Mouse (Mus musculus) spleen, adult 2 months (tissue): ENCODE measurements around the gene Ppfibp2. TPM values are rescaled to one million over a fixed set of nuclear protein-coding genes. Genes with fewer than 3 reads are reported as not detected.

Experiments used
- DNase-seq, 2 experiments: peaks; one replicate each; pipeline versions ENCODE4 v3.0.0 to v3.0.0-alpha.2; 2012 to 2021; ENCODE audit warnings: low spot score in 2 of 2, low read depth in 1 of 2
- H3K27ac ChIP-seq: fragments of 200-500 bp; 2 replicates; pipeline ENCODE4 v1.5.1; 2012; ENCODE audit warnings: low read length, inconsistent platforms; ENCODE audit not compliant: insufficient read depth
- H3K27me3 ChIP-seq: fragments of 200-500 bp; 2 replicates; pipeline ENCODE4 v1.6.1; 2012; ENCODE audit warnings: mild to moderate bottlenecking, moderate library complexity, low read length, inconsistent platforms; ENCODE audit not compliant: control insufficient read depth, insufficient read depth
- H3K36me3 ChIP-seq: fragments of 200-500 bp; 2 replicates; pipeline ENCODE4 v1.6.1; 2012; ENCODE audit warnings: mild to moderate bottlenecking, low read length, inconsistent platforms; ENCODE audit not compliant: control insufficient read depth, insufficient read depth
- H3K4me1 ChIP-seq: fragments of 200-500 bp; 2 replicates; pipeline ENCODE4 v1.6.1; 2011; ENCODE audit warnings: inconsistent platforms; ENCODE audit not compliant: control insufficient read depth, insufficient read depth, insufficient read length
- H3K4me3 ChIP-seq: fragments of 200-500 bp; 2 replicates; pipeline ENCODE4 v1.5.1; 2011; ENCODE audit warnings: mild to moderate bottlenecking, inconsistent platforms; ENCODE audit not compliant: insufficient read depth, insufficient read length; ENCODE audit errors: extremely low read depth
- CTCF ChIP-seq: fragments of 200-500 bp; IDR thresholded peaks from 2 replicates; pipeline ENCODE4 v1.5.1; 2011; ENCODE audit warnings: mild to moderate bottlenecking, inconsistent platforms; ENCODE audit not compliant: insufficient read depth, insufficient read length, insufficient replicate concordance; ENCODE audit errors: extremely low read depth
- POLR2A ChIP-seq: fragments of 200-500 bp; IDR thresholded peaks from 2 replicates; pipeline ENCODE4 v1.6.1; 2011; ENCODE audit warnings: low read depth, low read length, inconsistent platforms
- WGBS: fragments of 180-500 bp; shearing (Covaris S2); methylation state at CpG from one replicate; pipeline ENCODE4 v1.1.7; 2018; 5-methylcytosine and 5-hydroxymethylcytosine counted together
- polyA plus RNA-seq: library from polyadenylated mRNA; depleted of rRNA; stranded (reverse); fragments of >200 nt; gene quantifications from 2 replicates; pipeline ENCODE4 v1.2.3, GENCODE M21; 2012

The Ppfibp2 gene
- polyA plus RNA-seq, 1 experiment = 5.5 TPM

- H3K4me1 ChIP-seq = peaks cover 14% of the 10 kb centered on the region
- no peak within 1 kb of the TSS for H3K27ac ChIP-seq
- no peak for DNase-seq
- H3K27me3 ChIP-seq = no peaks in the 10 kb centered on the region
- TF ChIP-seq CTCF = no peak
- no peak for TF ChIP-seq POLR2A
- H3K36me3 ChIP-seq = no peaks in the 10 kb centered on the region
- WGBS = 90% methylated on average over 2 of the region's 2 CpGs
- no peak within 1 kb of the TSS for H3K4me3 ChIP-seq
These were observed 30.1 kb downstream of the Ppfibp2 start, which contains the start of gene 5330417H12Rik for GRCm38 (mm10) chr7:107625061-107625460. 5330417H12Rik (minus strand) TSS chr7:107625161.

GRCm38 (mm10) chr7:107625781-107626180 is 30.8 kb downstream of the Ppfibp2 start:
- WGBS = 96% methylated on average over 6 of the region's 6 CpGs
- peaks cover 9% of the 10 kb centered on the region for H3K4me1 ChIP-seq

GRCm38 (mm10) chr7:107628383-107628782 is 33.4 kb downstream of the Ppfibp2 start:
- Histone ChIP-seq H3K4me1 (peaks cover 9% of the 10 kb centered on the region), H3K36me3 (no peaks in the 10 kb centered on the region), H3K4me3 (no peak overlapping the region), H3K27me3 (no peaks in the 10 kb centered on the region), H3K27ac (peak overlapping the region; percentile 50)
- TF ChIP-seq CTCF (no peak), POLR2A (no peak)
- DNase-seq = peak; percentile 11 to 14

More at GRCm38 (mm10) chr7:107625781-107626180, 30.8 kb downstream of the Ppfibp2 start:
- Histone ChIP-seq H3K27ac (no peak overlapping the region), H3K4me3 (no peak overlapping the region), H3K27me3 (no peaks in the 10 kb centered on the region), H3K36me3 (no peaks in the 10 kb centered on the region)
- TF ChIP-seq POLR2A = no peak
- TF ChIP-seq CTCF = no peak
- DNase-seq = no peak

- WGBS = 92% methylated on average over 4 of the region's 4 CpGs
- H3K27me3 ChIP-seq = no peaks in the 10 kb centered on the region
- no peak overlapping the region for H3K27ac ChIP-seq
- DNase-seq = no peak
- H3K36me3 ChIP-seq = no peaks in the 10 kb centered on the region
- no peak overlapping the region for H3K4me3 ChIP-seq
- no peak for TF ChIP-seq POLR2A
- peaks cover 7% of the 10 kb centered on the region; the same call in 1 of the 2 replicates for H3K4me1 ChIP-seq
These were observed 38.2 kb downstream of the Ppfibp2 start for GRCm38 (mm10) chr7:107633201-107633600.

GRCm38 (mm10) chr7:107637398-107637797 is 42.4 kb downstream of the Ppfibp2 start:
- 75% methylated on average over 7 of the region's 7 CpGs for WGBS
- H3K4me3 ChIP-seq = no peak overlapping the region
- H3K27ac ChIP-seq = no peak overlapping the region
- no peak for TF ChIP-seq POLR2A
- TF ChIP-seq CTCF = no peak
- no peak for DNase-seq
- H3K27me3 ChIP-seq = no peaks in the 10 kb centered on the region
- no peaks in the 10 kb centered on the region for H3K36me3 ChIP-seq
- peaks cover 2% of the 10 kb centered on the region; the same call in 1 of the 2 replicates for H3K4me1 ChIP-seq

- WGBS = 87% methylated on average over 5 of the region's 5 CpGs
These were observed 43.0 kb downstream of the Ppfibp2 start for GRCm38 (mm10) chr7:107638026-107638425.

GRCm38 (mm10) chr7:107642586-107643275 is 47.7 kb downstream of the Ppfibp2 start:
- no peaks in the 10 kb centered on the region for H3K27me3 ChIP-seq
- no peak overlapping the region for H3K27ac ChIP-seq
- no peak for DNase-seq
- no peaks in the 10 kb centered on the region for H3K36me3 ChIP-seq
- no peaks in the 10 kb centered on the region for H3K4me1 ChIP-seq
- TF ChIP-seq POLR2A (no peak), CTCF (no peak)
- 80% methylated on average over 7 of the region's 7 CpGs for WGBS
- H3K4me3 ChIP-seq = no peak overlapping the region; the same call in 1 of the 2 replicates

More at GRCm38 (mm10) chr7:107638026-107638425, 43.0 kb downstream of the Ppfibp2 start:
- DNase-seq = no peak
- H3K4me3 ChIP-seq = no peak overlapping the region
- H3K27ac ChIP-seq = no peak overlapping the region
- no peaks in the 10 kb centered on the region for H3K27me3 ChIP-seq
- TF ChIP-seq POLR2A = no peak
- no peak for TF ChIP-seq CTCF
- no peaks in the 10 kb centered on the region for H3K36me3 ChIP-seq
- H3K4me1 ChIP-seq = peaks cover 2% of the 10 kb centered on the region; the same call in 1 of the 2 replicates
